Mouse (Mus musculus): ENCODE data around the gene Rxra. TPM values are rescaled to one million over a fixed set of nuclear protein-coding genes. Genes with fewer than 3 reads are reported as not detected.

The Rxra gene
- polyA plus RNA-seq, 1 experiment = 17.5 TPM

GRCm38 (mm10) chr2:27681426-27681825, 5.2 kb downstream of the Rxra start:
- Histone ChIP-seq H3K4me1 (ENCODE audit: control insufficient read depth, insufficient read depth, low read length) (no peaks in the 10 kb centered on the region; the same call in 1 of the 2 replicates), H3K27ac (ENCODE audit: insufficient read depth, low read length) (no peak overlapping the region), H3K4me3 (replicated peaks; ENCODE audit: insufficient read depth, low read depth, low read length) (no peak overlapping the region), H3K27me3 (ENCODE audit: control insufficient read depth, insufficient read depth, low read length) (no peaks in the 10 kb centered on the region)
- TF ChIP-seq CTCF (IDR thresholded peaks at IDR 0.05; ENCODE audit: borderline replicate concordance, insufficient read depth, low read depth, low read length) (no peak), POLR2A (IDR thresholded peaks at IDR 0.05; ENCODE audit: borderline replicate concordance, insufficient read depth, low read length) (no peak)
- WGBS = 79% methylated on average over 4 of the region's 4 CpGs
- DNase-seq = no peak

- 64% methylated on average over 5 of the region's 5 CpGs for WGBS
- H3K27ac ChIP-seq (ENCODE audit: insufficient read depth, low read length) = no peak overlapping the region
- TF ChIP-seq POLR2A (IDR thresholded peaks at IDR 0.05; ENCODE audit: borderline replicate concordance, insufficient read depth, low read length) = no peak
- TF ChIP-seq CTCF (IDR thresholded peaks at IDR 0.05; ENCODE audit: borderline replicate concordance, insufficient read depth, low read depth, low read length) = no peak
Measured at GRCm38 (mm10) chr2:27682096-27682495, 5.9 kb downstream of the Rxra start.

DNA sequence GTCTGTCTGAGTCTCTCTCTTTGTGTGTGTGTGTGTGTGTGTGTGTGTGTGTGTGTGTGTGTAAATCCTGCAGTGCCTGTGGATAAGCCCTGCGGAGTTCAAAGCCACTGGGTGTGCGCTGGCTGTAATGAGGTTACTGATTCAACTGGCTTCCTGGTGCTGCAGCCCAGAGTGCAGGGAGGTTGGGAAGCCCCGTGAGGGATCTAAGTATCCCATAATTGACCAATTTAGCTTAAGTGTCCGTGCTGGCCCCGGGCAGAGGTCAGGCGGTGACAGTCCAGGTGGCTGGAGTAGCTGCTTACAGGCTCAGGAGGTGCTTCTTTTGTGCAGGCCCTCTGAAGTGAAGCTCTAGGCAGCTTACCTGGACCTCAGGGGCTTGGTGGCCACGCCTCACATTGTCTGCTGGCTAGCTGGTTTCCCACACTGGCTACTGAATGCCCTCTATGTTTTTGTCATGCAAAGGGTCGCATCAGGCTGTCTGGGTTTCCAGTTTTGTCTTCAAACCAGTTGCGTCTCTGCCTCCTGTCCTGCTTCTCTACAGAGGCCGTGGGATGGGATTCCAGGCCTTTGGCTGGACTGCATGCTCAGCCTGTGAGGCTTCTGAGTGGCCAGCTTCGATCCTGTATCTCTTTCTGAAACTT, 7.9 kb downstream of the Rxra start:
- no peak overlapping the region for H3K4me3 ChIP-seq (replicated peaks; ENCODE audit: insufficient read depth, low read depth, low read length)
- TF ChIP-seq CTCF (IDR thresholded peaks at IDR 0.05; ENCODE audit: borderline replicate concordance, insufficient read depth, low read depth, low read length) = no peak
- TF ChIP-seq POLR2A (IDR thresholded peaks at IDR 0.05; ENCODE audit: borderline replicate concordance, insufficient read depth, low read length) = no peak
- 81% methylated on average over 11 of the region's 11 CpGs for WGBS
- H3K27me3 ChIP-seq (ENCODE audit: control insufficient read depth, insufficient read depth, low read length) = no peaks in the 10 kb centered on the region
- no peak for DNase-seq
- peaks cover 2% of the 10 kb centered on the region; the same call in 1 of the 2 replicates for H3K4me1 ChIP-seq (ENCODE audit: control insufficient read depth, insufficient read depth, low read length)
- H3K27ac ChIP-seq (ENCODE audit: insufficient read depth, low read length) = no peak overlapping the region

More at GRCm38 (mm10) chr2:27682096-27682495, 5.9 kb downstream of the Rxra start:
- Histone ChIP-seq H3K27me3 (ENCODE audit: control insufficient read depth, insufficient read depth, low read length) (no peaks in the 10 kb centered on the region), H3K4me1 (ENCODE audit: control insufficient read depth, insufficient read depth, low read length) (no peaks in the 10 kb centered on the region; the same call in none of the 2 replicates), H3K4me3 (replicated peaks; ENCODE audit: insufficient read depth, low read depth, low read length) (no peak overlapping the region)
- no peak for DNase-seq

DNA sequence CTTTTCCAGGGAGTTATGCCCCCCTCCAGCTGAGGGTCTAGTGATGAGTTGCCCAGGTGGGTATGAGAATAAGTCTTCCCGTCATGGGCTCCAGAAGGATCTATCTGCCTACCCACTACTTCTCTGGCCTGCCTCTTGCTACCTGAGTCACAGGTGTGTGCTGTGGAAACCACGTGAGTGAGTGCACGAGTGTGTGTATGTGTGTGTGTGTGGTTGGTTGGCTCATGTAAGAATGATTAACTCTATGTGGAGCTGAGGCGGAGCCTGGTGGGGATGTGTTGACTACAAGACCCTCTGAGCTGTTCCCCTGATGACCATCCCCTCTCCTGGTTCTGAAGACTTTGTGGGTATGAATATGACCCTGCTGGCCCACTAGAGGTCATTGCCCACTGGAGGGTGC, 9.7 kb downstream of the Rxra start:
- WGBS = 92% methylated on average over 4 of the region's 4 CpGs
- Histone ChIP-seq H3K27me3 (ENCODE audit: control insufficient read depth, insufficient read depth, low read length) (no peaks in the 10 kb centered on the region), H3K4me3 (replicated peaks; ENCODE audit: insufficient read depth, low read depth, low read length) (no peak overlapping the region), H3K4me1 (ENCODE audit: control insufficient read depth, insufficient read depth, low read length) (peaks cover 7% of the 10 kb centered on the region), H3K27ac (ENCODE audit: insufficient read depth, low read length) (no peak overlapping the region)
- no peak for DNase-seq
- no peak for TF ChIP-seq POLR2A (IDR thresholded peaks at IDR 0.05; ENCODE audit: borderline replicate concordance, insufficient read depth, low read length)
- no peak for TF ChIP-seq CTCF (IDR thresholded peaks at IDR 0.05; ENCODE audit: borderline replicate concordance, insufficient read depth, low read depth, low read length)

GRCm38 (mm10) chr2:27686335-27686734, 10.1 kb downstream of the Rxra start:
- TF ChIP-seq CTCF (IDR thresholded peaks at IDR 0.05; ENCODE audit: borderline replicate concordance, insufficient read depth, low read depth, low read length) (no peak), POLR2A (IDR thresholded peaks at IDR 0.05; ENCODE audit: borderline replicate concordance, insufficient read depth, low read length) (no peak)
- 87% methylated on average over 2 of the region's 2 CpGs for WGBS
- no peaks in the 10 kb centered on the region for H3K27me3 ChIP-seq (ENCODE audit: control insufficient read depth, insufficient read depth, low read length)
- H3K27ac ChIP-seq (ENCODE audit: insufficient read depth, low read length) = no peak overlapping the region
- H3K4me1 ChIP-seq (ENCODE audit: control insufficient read depth, insufficient read depth, low read length) = peaks cover 9% of the 10 kb centered on the region
- no peak for DNase-seq
- no peak overlapping the region for H3K4me3 ChIP-seq (replicated peaks; ENCODE audit: insufficient read depth, low read depth, low read length)

GRCm38 (mm10) chr2:27687041-27687440, 10.8 kb downstream of the Rxra start:
- Histone ChIP-seq H3K4me1 (ENCODE audit: control insufficient read depth, insufficient read depth, low read length) (peaks cover 9% of the 10 kb centered on the region), H3K27ac (ENCODE audit: insufficient read depth, low read length) (no peak overlapping the region), H3K27me3 (ENCODE audit: control insufficient read depth, insufficient read depth, low read length) (no peaks in the 10 kb centered on the region), H3K4me3 (replicated peaks; ENCODE audit: insufficient read depth, low read depth, low read length) (no peak overlapping the region)
- TF ChIP-seq CTCF (IDR thresholded peaks at IDR 0.05; ENCODE audit: borderline replicate concordance, insufficient read depth, low read depth, low read length) = no peak
- TF ChIP-seq POLR2A (IDR thresholded peaks at IDR 0.05; ENCODE audit: borderline replicate concordance, insufficient read depth, low read length) = no peak
- WGBS = 96% methylated on average over 1 of the region's 1 CpGs
- DNase-seq = no peak

GRCm38 (mm10) chr2:27687973-27688372, 11.7 kb downstream of the Rxra start:
- H3K27ac ChIP-seq (ENCODE audit: insufficient read depth, low read length) = no peak overlapping the region
- no peak for DNase-seq
- WGBS = 81% methylated on average over 5 of the region's 5 CpGs
- H3K4me3 ChIP-seq (replicated peaks; ENCODE audit: insufficient read depth, low read depth, low read length) = no peak overlapping the region
- H3K27me3 ChIP-seq (ENCODE audit: control insufficient read depth, insufficient read depth, low read length) = no peaks in the 10 kb centered on the region
- TF ChIP-seq CTCF (IDR thresholded peaks at IDR 0.05; ENCODE audit: borderline replicate concordance, insufficient read depth, low read depth, low read length) = no peak
- TF ChIP-seq POLR2A (IDR thresholded peaks at IDR 0.05; ENCODE audit: borderline replicate concordance, insufficient read depth, low read length) = no peak
- peaks cover 9% of the 10 kb centered on the region for H3K4me1 ChIP-seq (ENCODE audit: control insufficient read depth, insufficient read depth, low read length)

GRCm38 (mm10) chr2:27690714-27691113, 14.5 kb downstream of the Rxra start:
- DNase-seq = no peak
- no peak overlapping the region for H3K4me3 ChIP-seq (replicated peaks; ENCODE audit: insufficient read depth, low read depth, low read length)
- no peak overlapping the region for H3K27ac ChIP-seq (ENCODE audit: insufficient read depth, low read length)
- WGBS = 45% methylated on average over 5 of the region's 5 CpGs
- peaks cover 9% of the 10 kb centered on the region for H3K4me1 ChIP-seq (ENCODE audit: control insufficient read depth, insufficient read depth, low read length)
- no peak for TF ChIP-seq POLR2A (IDR thresholded peaks at IDR 0.05; ENCODE audit: borderline replicate concordance, insufficient read depth, low read length)
- no peak for TF ChIP-seq CTCF (IDR thresholded peaks at IDR 0.05; ENCODE audit: borderline replicate concordance, insufficient read depth, low read depth, low read length)
- no peaks in the 10 kb centered on the region for H3K27me3 ChIP-seq (ENCODE audit: control insufficient read depth, insufficient read depth, low read length)

Measured in cerebellum, adult 2 months (tissue).